Mouse (Mus musculus) T-helper 2 cell (primary cell): ENCODE results near the gene Zfp110.

ENCODE experiments used
- in situ Hi-C: fragments of 300-600 bp; cut with MboI, MseI; formaldehyde crosslinking; loops from one replicate; pipeline ENCODE4 v1.15.1; 2025; ENCODE audit warnings: high pct_unique_total_duplicates

The Zfp110 gene

GRCm38 (mm10) chr7:12891334-12891733 lies 56.8 kb downstream of the Zfp110 start:
- in situ Hi-C loops, result loop anchor here (25.0 kb wide), 1 partner anchor 404 kb away; the partner anchor contains the start of gene Zfp606

- in situ Hi-C loops, result loop anchor here (25.0 kb wide), 1 partner anchor 411 kb away; the partner anchor contains the start of gene Zfp606
Measured at GRCm38 (mm10) chr7:12897655-12898410, 63.3 kb downstream of the Zfp110 start, which contains the start of gene Zscan22. Zscan22 (plus strand) TSS chr7:12897815.
